Mouse (Mus musculus) spleen, adult 2 months (tissue): ENCODE measurements around the gene Cd248.

Experiments
- CTCF ChIP-seq: fragments of 200-500 bp; IDR thresholded peaks from 2 replicates; pipeline ENCODE4 v1.5.1; 2011; ENCODE audit warnings: mild to moderate bottlenecking, inconsistent platforms; ENCODE audit not compliant: insufficient read depth, insufficient read length, insufficient replicate concordance; ENCODE audit errors: extremely low read depth
- POLR2A ChIP-seq: fragments of 200-500 bp; IDR thresholded peaks from 2 replicates; pipeline ENCODE4 v1.6.1; 2011; ENCODE audit warnings: low read depth, low read length, inconsistent platforms

- TF ChIP-seq CTCF = no peak
- TF ChIP-seq POLR2A = no peak
These were observed 22.3 kb upstream of the Cd248 start for GRCm38 (mm10) chr19:5045531-5045930.
